9 mouse cellular contexts compared by ENCODE assay signal in genomic region chr2:122637526-122637997, GRCm38 (mm10). TPM values are rescaled to one million over a fixed set of nuclear protein-coding genes. Genes with fewer than 3 reads are reported as not detected.
DNase-seq lines count a peak whose midpoint lies in the region; ATAC-seq and TF ChIP-seq lines count a peak whose summit lies in the region.
"Had no signal": no experiment of that assay in that cellular context is flagged by ENCODE, and none has a peak within 500 bp of the region (broad histone marks: within the 10 kb centered on the region; RNA-seq: fewer than 3 reads in every experiment).

No protein-coding gene starts in this region.

- DNase-seq in CH12.LX (ENCODE audit: extremely low read depth), result peak; percentile 47
- peak; percentile 60 to 84 for DNase-seq in heart, postnatal 10 days
- DNase-seq in kidney, postnatal 36 days, result peak; percentile 65 to 92
- peak; percentile 84 for DNase-seq in testis, postnatal 14 days (ENCODE audit: low spot score)

- no peak overlapping the region for H3K27ac ChIP-seq in CH12.LX (ENCODE audit: insufficient read depth, low read depth)
- H3K27ac ChIP-seq in forebrain, embryonic 13.5 days, result no peak overlapping the region
- H3K27ac ChIP-seq in lung, embryonic 15.5 days, result no peak overlapping the region
- no peak overlapping the region for H3K27ac ChIP-seq in neural tube, embryonic 15.5 days (replicated peaks)

- peak; percentile 31 to 91 for TF ChIP-seq CTCF in CH12.LX (conservative IDR thresholded peaks at IDR 0.05 in 1 of 2, IDR thresholded peaks at IDR 0.05 in 1 of 2; ENCODE audit: low read depth in 2 of 2, low read length in 2 of 2)

- in situ Hi-C loops in CH12.LX (cut with MboI; ENCODE audit: low pct_ligation_motif_present, low pct_unique_long_range_greater_than_20kb, low sequenced_read_pairs), result loop anchor here (10.0 kb wide), 1 partner anchor 117 kb away; no protein-coding TSS in a partner anchor

- no peak for TF ChIP-seq EP300 in CH12.LX (IDR thresholded peaks at IDR 0.05; ENCODE audit: low read length)

- 2% methylated on average over 36 of the region's 36 CpGs for WGBS in forebrain, embryonic 13.5 days
- WGBS in lung, embryonic 15.5 days, result 3% methylated on average over 36 of the region's 36 CpGs
- 1% methylated on average over 36 of the region's 36 CpGs for WGBS in neural tube, embryonic 15.5 days

- peak overlapping the region; percentile 93 for H3K9ac ChIP-seq in CH12.LX (ENCODE audit: insufficient read depth, low read depth)
- H3K9ac ChIP-seq in forebrain, embryonic 13.5 days, result peak overlapping the region; percentile 56; the same call in 1 of the 2 replicates
- 0 out of 2 replicates have a peak overlapping the region, but pooled peaks have one; percentile 6 for H3K9ac ChIP-seq in lung, embryonic 15.5 days
- peak overlapping the region; percentile 43 for H3K9ac ChIP-seq in neural tube, embryonic 15.5 days (replicated peaks)

- intact Hi-C loops in heart, postnatal 10 days (cut with DNase I), result loop anchor here (1.0 to 10.0 kb wide), 2 partner anchors 31 to 117 kb away; no protein-coding TSS in a partner anchor

- TF ChIP-seq RAD21 in CH12.LX (IDR thresholded peaks at IDR 0.05; ENCODE audit: low read depth, low read length), result peak; percentile 71

- dilution Hi-C loops in CH12.LX (cut with MboI; ENCODE audit: extremely low pct_ligation_motif_present, extremely low pct_unique_long_range_greater_than_20kb, low sequenced_read_pairs), result no loop called here

- peak; percentile 85 for ATAC-seq in cerebellum, adult (ENCODE audit: insufficient number of reproducible peaks, low FRiP score, low TSS enrichment)
- ATAC-seq in forebrain, embryonic 13.5 days, result peak; percentile 79
- 0 out of 2 replicates have a peak, but pooled peaks have one; percentile 46 for ATAC-seq in lung, embryonic 15.5 days (ENCODE audit: borderline replicate concordance, extremely low read depth, low FRiP score, low TSS enrichment)
- peak; percentile 63 for ATAC-seq in neural tube, embryonic 15.5 days (ENCODE audit: low FRiP score)

- H3K4me1 ChIP-seq in CH12.LX (ENCODE audit: control insufficient read depth in 1 of 2, insufficient read depth in 2 of 2), result peaks cover 0 to 11% of the 10 kb centered on the region in 2 experiments; a peak in 2 of 4 replicates
- peaks cover 6% of the 10 kb centered on the region for H3K4me1 ChIP-seq in forebrain, embryonic 13.5 days
- peaks cover 5% of the 10 kb centered on the region; the same call in 1 of the 2 replicates for H3K4me1 ChIP-seq in lung, embryonic 15.5 days
- peaks cover 6% of the 10 kb centered on the region for H3K4me1 ChIP-seq in neural tube, embryonic 15.5 days

- H3K4me2 ChIP-seq in CH12.LX (ENCODE audit: insufficient read depth, low read depth, poor library complexity, severe bottlenecking), result peak overlapping the region; percentile 68
- peak overlapping the region; percentile 76 for H3K4me2 ChIP-seq in forebrain, embryonic 13.5 days
- peak overlapping the region; percentile 81 for H3K4me2 ChIP-seq in lung, embryonic 15.5 days
- peak overlapping the region; percentile 74 for H3K4me2 ChIP-seq in neural tube, embryonic 15.5 days

- H3K79me2 ChIP-seq in CH12.LX (replicated peaks; ENCODE audit: control insufficient read depth, extremely low read depth, insufficient read depth, poor library complexity, severe bottlenecking), result peaks cover under 1% of the 10 kb centered on the region; the same call in 1 of the 2 replicates

- TF ChIP-seq POLR2A in CH12.LX (IDR thresholded peaks at IDR 0.05; ENCODE audit: low read depth, low read length), result peak; percentile 80

- peaks cover 24 to 27% of the 10 kb centered on the region in 2 experiments for H3K36me3 ChIP-seq in CH12.LX (replicated peaks in 1 of 2; ENCODE audit: control insufficient read depth in 1 of 2, insufficient read depth in 1 of 2, low read length in 1 of 2)
- H3K36me3 ChIP-seq in forebrain, embryonic 13.5 days (ENCODE audit: poor library complexity, severe bottlenecking), result peaks cover 18% of the 10 kb centered on the region
- H3K36me3 ChIP-seq in lung, embryonic 15.5 days, result peaks cover 9% of the 10 kb centered on the region
- H3K36me3 ChIP-seq in neural tube, embryonic 15.5 days, result peaks cover 16% of the 10 kb centered on the region

- peaks cover 2% of the 10 kb centered on the region for H3K27me3 ChIP-seq in CH12.LX (replicated peaks)
- H3K27me3 ChIP-seq in forebrain, embryonic 13.5 days, result peaks cover 13% of the 10 kb centered on the region; the same call in 1 of the 2 replicates
- peaks cover 24% of the 10 kb centered on the region for H3K27me3 ChIP-seq in lung, embryonic 15.5 days
- peaks cover 21% of the 10 kb centered on the region for H3K27me3 ChIP-seq in neural tube, embryonic 15.5 days (replicated peaks)

- no peaks in the 10 kb centered on the region for H3K9me3 ChIP-seq in CH12.LX (replicated peaks; ENCODE audit: low read length)
- no peaks in the 10 kb centered on the region for H3K9me3 ChIP-seq in forebrain, embryonic 13.5 days (replicated peaks)
- no peaks in the 10 kb centered on the region for H3K9me3 ChIP-seq in lung, embryonic 15.5 days
- no peaks in the 10 kb centered on the region for H3K9me3 ChIP-seq in neural tube, embryonic 15.5 days (replicated peaks)

- H3K4me3 ChIP-seq in CH12.LX (replicated peaks in 1 of 3; ENCODE audit: low read depth in 2 of 3, low read length in 2 of 3, poor library complexity in 1 of 3), result peak overlapping the region; percentile 44 to 65 (median 64)
- peak overlapping the region; percentile 44 for H3K4me3 ChIP-seq in forebrain, embryonic 13.5 days
- peak overlapping the region; percentile 38 for H3K4me3 ChIP-seq in lung, embryonic 15.5 days
- peak overlapping the region; percentile 38 for H3K4me3 ChIP-seq in neural tube, embryonic 15.5 days (replicated peaks)
- H3K4me3 ChIP-seq: erythroblast, embryonic 14.5 days had no signal

TF ChIP-seq in CH12.LX, 34 proteins besides CTCF, POLR2A, EP300 and RAD21:
- TF ChIP-seq E2F4 (IDR thresholded peaks at IDR 0.05; ENCODE audit: insufficient replicate concordance, low read depth, low read length), result no peak
- 0 out of 2 replicates have a peak, but pooled peaks have one; percentile 29 for TF ChIP-seq IRF4 (IDR thresholded peaks at IDR 0.05; ENCODE audit: low read depth, low read length)
- no peak for TF ChIP-seq TCF12 (IDR thresholded peaks at IDR 0.05; ENCODE audit: low read depth, low read length)
- no peak for TF ChIP-seq ETS1 (conservative IDR thresholded peaks at IDR 0.05; ENCODE audit: low read depth, low read length)
- no peak for TF ChIP-seq KAT2A (IDR thresholded peaks at IDR 0.05; ENCODE audit: insufficient replicate concordance, low read length)
- TF ChIP-seq POLR2AphosphoS2 (IDR thresholded peaks at IDR 0.05; ENCODE audit: low read depth, low read length), result no peak
- TF ChIP-seq BHLHE40 (IDR thresholded peaks at IDR 0.05; ENCODE audit: low read depth, low read length), result peak; percentile 74
- no peak for TF ChIP-seq ZKSCAN1 (IDR thresholded peaks at IDR 0.05; ENCODE audit: borderline replicate concordance, low read depth, low read length)
- peak; percentile 94 for TF ChIP-seq SMC3 (IDR thresholded peaks at IDR 0.05; ENCODE audit: low read depth, low read length)
- no peak for TF ChIP-seq ZNF384 (IDR thresholded peaks at IDR 0.05; ENCODE audit: low read depth, low read length)
- no peak for TF ChIP-seq PAX5 (IDR thresholded peaks at IDR 0.05; ENCODE audit: low read length)
- peak; percentile 46; the same call in 1 of the 2 replicates for TF ChIP-seq NELFE (IDR thresholded peaks at IDR 0.05; ENCODE audit: low read depth, low read length)
- TF ChIP-seq USF1 (IDR thresholded peaks at IDR 0.05; ENCODE audit: low read depth, low read length), result peak; percentile 65
- no peak for TF ChIP-seq ZC3H11A (IDR thresholded peaks at IDR 0.05; ENCODE audit: low read depth, low read length)
- no peak for TF ChIP-seq MAX (IDR thresholded peaks at IDR 0.05; ENCODE audit: low read length)
- TF ChIP-seq ZMIZ1 (IDR thresholded peaks at IDR 0.05; ENCODE audit: low read depth, low read length), result no peak
- TF ChIP-seq HCFC1 (IDR thresholded peaks at IDR 0.05; ENCODE audit: low read depth, low read length), result no peak
- 0 out of 2 replicates have a peak, but pooled peaks have one; percentile 2 for TF ChIP-seq ELF1 (IDR thresholded peaks at IDR 0.05; ENCODE audit: low read depth, low read length)
- TF ChIP-seq GABPA (IDR thresholded peaks at IDR 0.05; ENCODE audit: insufficient replicate concordance, low read depth, low read length), result no peak
- TF ChIP-seq MAFK (IDR thresholded peaks at IDR 0.05; ENCODE audit: insufficient replicate concordance, low read length), result no peak
- no peak for TF ChIP-seq MYC (IDR thresholded peaks at IDR 0.05; ENCODE audit: low read depth, low read length)

RNA-seq across cellular contexts. Expression of gene AA467197, which starts 0.8 kb away (rescaled TPM):
- total RNA-seq in CH12.LX (2012; rRNA removed), result 13.7 and 30.4 TPM in 2 replicates
- 6.4 and 6.6 TPM in 2 replicates for total RNA-seq in CH12.LX (2014; rRNA removed)
- 3.1 and 3.7 TPM in 2 replicates for polyA plus RNA-seq in CH12.LX (2012; ENCODE audit: insufficient read length, low read depth)
- 0.60 TPM in 1 of 2 replicates, not detected in the other for polyA plus RNA-seq in forebrain, embryonic 13.5 days (2015; fragmentation: Nextera tagmentation; extraction: Ambion mirVana)
- under 1 TPM in 1 of 2 experiments, not detected in 1; 0.45 TPM for total RNA-seq in heart, postnatal 10 days (2021)
- polyA plus RNA-seq in lung, embryonic 15.5 days (2015; fragmentation: Nextera tagmentation; extraction: Ambion mirVana), result 0.30 and 0.76 TPM in 2 replicates
- polyA plus RNA-seq in neural tube, embryonic 15.5 days (2015; fragmentation: Nextera tagmentation; extraction: Ambion mirVana), result 1.1 and 5.5 TPM in 2 replicates
- polyA plus RNA-seq: erythroblast, embryonic 14.5 days had no signal

RNA-seq across cellular contexts. Expression of gene Gatm, which starts 26.5 kb away (rescaled TPM):
- 35.9 and 46.0 TPM in 2 replicates for total RNA-seq in CH12.LX (2012; rRNA removed)
- 23.3 and 25.0 TPM in 2 replicates for total RNA-seq in CH12.LX (2014; rRNA removed)
- polyA plus RNA-seq in CH12.LX (2012; ENCODE audit: insufficient read length, low read depth), result 8.8 and 13.0 TPM in 2 replicates
- 16.2 and 17.3 TPM in 2 replicates for polyA plus RNA-seq in forebrain, embryonic 13.5 days (2015; fragmentation: Nextera tagmentation; extraction: Ambion mirVana)
- total RNA-seq in heart, postnatal 10 days (2021), result 1 to 10 TPM; 7.5 to 8.2 TPM
- 6.2 and 6.3 TPM in 2 replicates for polyA plus RNA-seq in lung, embryonic 15.5 days (2015; fragmentation: Nextera tagmentation; extraction: Ambion mirVana)
- 41.3 and 45.0 TPM in 2 replicates for polyA plus RNA-seq in neural tube, embryonic 15.5 days (2015; fragmentation: Nextera tagmentation; extraction: Ambion mirVana)

Comparison
In these comparisons a context has a peak if more than half of its experiments do, and no peak if none do; other contexts are left out.
1. H3K9ac ChIP-seq: peak in every context shown above with its lines; median percentile 93 in CH12.LX; 56 in forebrain, embryonic 13.5 days; 43 in neural tube, embryonic 15.5 days; 6 in lung, embryonic 15.5 days.